Mouse (Mus musculus) Patski (cell line): Measurements from ENCODE around the gene Hist1h1t. TPM values are rescaled to one million over a fixed set of nuclear protein-coding genes. Genes with fewer than 3 reads are reported as not detected.

Source experiments
- ATAC-seq: fragments of 100-300 bp; one replicate; pipeline ENCODE4 v1.8.0; 2021
- CTCF ChIA-PET: fragments of 350-600 bp; sonication (Branson Sonifier 250); formaldehyde crosslinking; loops from one replicate; lab custom pipeline; 2022; ENCODE audit warnings: inconsistent platforms; lab: Charles Lee
- POLR2A ChIA-PET: fragments of 350-600 bp; sonication (Branson Sonifier 250); formaldehyde crosslinking; loops from one replicate; lab custom pipeline; 2022; ENCODE audit warnings: antibody characterized with exemption, inconsistent platforms; lab: Charles Lee
- DNase-seq: peaks from one replicate; pipeline ENCODE4 v3.0.0-alpha.2; 2011; ENCODE audit warnings: low read depth, low spot score
- H3K27me3 ChIP-seq: fragments of 371-371 bp; one replicate; pipeline ENCODE4 v1.5.1; 2021
- CTCF ChIP-seq: fragments of 100-300 bp; IDR thresholded peaks from one replicate; pipeline ENCODE4 v1.5.1; 2021
- in situ Hi-C: fragments of 300-500 bp; cut with MboI; formaldehyde crosslinking; loops from 3 replicates; pipeline ENCODE4 v1.11.1; 2018; ENCODE audit warnings: low pct_unique_long_range_greater_than_20kb, mixed read lengths
- polyA plus RNA-seq: library from polyadenylated mRNA; unstranded; gene quantifications from one replicate; pipeline ENCODE4 v1.2.3, GENCODE M21; 2021

Hist1h1t gene
- polyA plus RNA-seq, 1 experiment from 2014 or later, result 4.6 TPM

GRCm38 (mm10) chr13:23745381-23746161 lies 50.0 kb downstream of the Hist1h1t start, which contains the start of gene Hist1h3c:
TSS of gene Hist1h3c (minus strand) at chr13:23745602.
- H3K27me3 ChIP-seq, result no peaks in the 10 kb centered on the region
- ATAC-seq, result no peak
- DNase-seq, result no peak
- TF ChIP-seq CTCF, result no peak
- CTCF ChIA-PET, result interaction anchor here (15.1 kb wide), 1 partner anchor 46 kb away, joined by 137 read pairs; the partner anchor contains the start of gene Hist1h4c
- in situ Hi-C loops, result loop anchor here (10.0 to 25.0 kb wide), 2 partner anchors 308 to 1711 kb away; partner anchors contain the start of genes Hist1h2ah and Hist1h2bk
- POLR2A ChIA-PET, result no interaction called here

Other genes with a start within 250 kb of the Hist1h1t start
- 0.06 TPM for gene Btn1a1, start 229.9 kb upstream of the Hist1h1t start, polyA plus RNA-seq
- 0.23 TPM for gene Btn2a2, start 207.0 kb upstream of the Hist1h1t start, polyA plus RNA-seq
- 7.0 TPM for gene Hist1h4h, start 164.8 kb upstream of the Hist1h1t start, polyA plus RNA-seq
- 1.3 TPM for gene Hist1h2af, start 161.9 kb upstream of the Hist1h1t start, polyA plus RNA-seq
- 1.7 TPM for gene Hist1h3g, start 160.4 kb upstream of the Hist1h1t start, polyA plus RNA-seq
- gene Hist1h2bh, start 152.4 kb upstream of the Hist1h1t start, polyA plus RNA-seq, result 2.1 TPM
- gene Hist1h3f, start 151.8 kb upstream of the Hist1h1t start, polyA plus RNA-seq, result 0.49 TPM
- gene Hist1h4f, start 144.2 kb upstream of the Hist1h1t start, polyA plus RNA-seq, result not detected
- 2.1 TPM for gene Hist1h1d, start 142.6 kb upstream of the Hist1h1t start, polyA plus RNA-seq
- 0.56 TPM for gene Hist1h3e, start 133.4 kb upstream of the Hist1h1t start, polyA plus RNA-seq
- 0.72 TPM for gene Hist1h2ae, start 124.6 kb upstream of the Hist1h1t start, polyA plus RNA-seq
- 12.9 TPM for gene Hist1h2bg, start 124.4 kb upstream of the Hist1h1t start, polyA plus RNA-seq
- 2.0 TPM for gene Hist1h2bf, start 121.6 kb upstream of the Hist1h1t start, polyA plus RNA-seq
- 1.0 TPM for gene Hist1h2ad, start 121.4 kb upstream of the Hist1h1t start, polyA plus RNA-seq
- 1.4 TPM for gene Hist1h3d, start 120.1 kb upstream of the Hist1h1t start, polyA plus RNA-seq
- 0.36 TPM for gene Hist1h4d, start 114.2 kb upstream of the Hist1h1t start, polyA plus RNA-seq
- 2.9 TPM for gene Hist1h2be, start 74.7 kb upstream of the Hist1h1t start, polyA plus RNA-seq
- 1.6 TPM for gene Hist1h1e, start 73.3 kb upstream of the Hist1h1t start, polyA plus RNA-seq
- gene Hist1h2ac, start 11.9 kb upstream of the Hist1h1t start, polyA plus RNA-seq, result 0.92 TPM
- gene Hist1h2bc, start 11.6 kb upstream of the Hist1h1t start, polyA plus RNA-seq, result 60.2 TPM
- gene Hist1h4c, start 2.6 kb downstream of the Hist1h1t start, polyA plus RNA-seq, result 0.36 TPM
- gene Hfe, start 15.0 kb downstream of the Hist1h1t start, polyA plus RNA-seq, result 5.8 TPM
- 245 TPM for gene Hist1h1c, start 43.0 kb downstream of the Hist1h1t start, polyA plus RNA-seq
- gene Hist1h3c, start 49.8 kb downstream of the Hist1h1t start, polyA plus RNA-seq, result 0.73 TPM
- 0.41 TPM for gene Hist1h2bb, start 50.9 kb downstream of the Hist1h1t start, polyA plus RNA-seq
- 0.40 TPM for gene Hist1h2ab, start 55.3 kb downstream of the Hist1h1t start, polyA plus RNA-seq
- gene Hist1h3b, start 56.5 kb downstream of the Hist1h1t start, polyA plus RNA-seq, result 0.65 TPM
- 2.0 TPM for gene Hist1h4b, start 61.2 kb downstream of the Hist1h1t start, polyA plus RNA-seq
- 0.13 TPM for gene Hist1h4a, start 65.4 kb downstream of the Hist1h1t start, polyA plus RNA-seq
- 0.18 TPM for gene Hist1h3a, start 66.6 kb downstream of the Hist1h1t start, polyA plus RNA-seq
- gene Hist1h1a, start 67.9 kb downstream of the Hist1h1t start, polyA plus RNA-seq, result 1.2 TPM
- not detected for gene Trim38, start 74.1 kb downstream of the Hist1h1t start, polyA plus RNA-seq
- gene Slc17a2, start 111.2 kb downstream of the Hist1h1t start, polyA plus RNA-seq, result not detected
- gene Slc17a3, start 143.6 kb downstream of the Hist1h1t start, polyA plus RNA-seq, result 0.06 TPM
- 15.2 TPM for gene Slc17a1, start 171.9 kb downstream of the Hist1h1t start, polyA plus RNA-seq
- 0.22 TPM for gene Slc17a4, start 219.2 kb downstream of the Hist1h1t start, polyA plus RNA-seq
- not detected for gene Hist1h2ba, start 238.3 kb downstream of the Hist1h1t start, polyA plus RNA-seq
- not detected for gene Hist1h2aa, start 238.6 kb downstream of the Hist1h1t start, polyA plus RNA-seq